8 mouse cellular contexts compared by ENCODE assay signal in genomic region chr5:65765635-65765911, GRCm38 (mm10). TPM values are rescaled to one million over a fixed set of nuclear protein-coding genes. Genes with fewer than 3 reads are reported as not detected.
DNase-seq lines count a peak whose midpoint lies in the region; ATAC-seq lines count a peak whose summit lies in the region.

No protein-coding gene starts in this region.

- no peaks in the 10 kb centered on the region for H3K9me3 ChIP-seq in liver, embryonic 11.5 days (ENCODE audit: control insufficient read depth, low read length)

- peaks cover 15% of the 10 kb centered on the region for H3K4me1 ChIP-seq in liver, embryonic 11.5 days (replicated peaks; ENCODE audit: control insufficient read depth, insufficient read depth, low read length)

- no peak overlapping the region for H3K27ac ChIP-seq in liver, embryonic 11.5 days (ENCODE audit: low read depth, low read length)

- H3K9ac ChIP-seq in liver, embryonic 11.5 days (ENCODE audit: low read depth, low read length): no peak overlapping the region

- 67% methylated on average over 5 of the region's 5 CpGs for WGBS in liver, embryonic 11.5 days

- H3K27me3 ChIP-seq in liver, embryonic 11.5 days (replicated peaks; ENCODE audit: control insufficient read depth, insufficient read depth, low read length): no peaks in the 10 kb centered on the region

- peak; percentile 10 for DNase-seq in cerebellum, adult 9-11 months
- no peak for DNase-seq in cerebellum, postnatal 36 days
- DNase-seq in thymus, postnatal 0 days (ENCODE audit: low spot score): peak; percentile 26
- no peak for DNase-seq in thymus, postnatal 10 days (ENCODE audit: low spot score in 2 of 2)
- no peak for DNase-seq in liver, embryonic 11.5 days (ENCODE audit: low spot score)
- no peak for DNase-seq in gastrocnemius, postnatal 36 days
- no peak for DNase-seq in left cerebral cortex, postnatal 4 days

- ATAC-seq in liver, embryonic 11.5 days (replicated peaks; ENCODE audit: low FRiP score): no peak
- ATAC-seq in activated CD4-positive, CD25-positive, alpha-beta regulatory T cell, adult 4 months: no peak

- H3K36me3 ChIP-seq in liver, embryonic 11.5 days (ENCODE audit: control insufficient read depth, insufficient read depth, low read length): no peaks in the 10 kb centered on the region

- peak overlapping the region; percentile 88 for H3K4me2 ChIP-seq in liver, embryonic 11.5 days

- intact Hi-C loops in gastrocnemius, postnatal 36 days (cut with DNase I): no loop called here
- intact Hi-C loops in left cerebral cortex, postnatal 4 days (cut with DNase I): no loop called here

- peak overlapping the region; percentile 93 for H3K4me3 ChIP-seq in liver, embryonic 11.5 days (ENCODE audit: low read depth, low read length)

RNA-seq across cellular contexts. Expression of gene N4bp2, which starts 2.3 kb away (rescaled TPM):
- polyA plus RNA-seq in thymus, postnatal 0 days (2015; fragmentation: Nextera tagmentation; extraction: Ambion mirVana): 23.6 and 26.9 TPM in 2 replicates
- 28.2 and 31.6 TPM in 2 replicates for polyA plus RNA-seq in liver, embryonic 11.5 days (2014; fragmentation: Nextera tagmentation; extraction: Ambion mirVana)
- 1 to 10 TPM; 6.5 to 9.1 TPM for total RNA-seq in gastrocnemius, postnatal 36 days (2021)
- 10 to 100 TPM in 1 of 2 experiments, 1 to 10 TPM in 1; 7.8 to 15.6 TPM for polyA plus RNA-seq in activated CD4-positive, CD25-positive, alpha-beta regulatory T cell, adult 4 months (2017; shearing (Covaris generic))
- total RNA-seq in left cerebral cortex, postnatal 4 days (2021): 10 to 100 TPM; 30.8 to 31.7 TPM

Comparison
In these comparisons a context has a peak if more than half of its experiments do, and no peak if none do; other contexts are left out.
1. DNase-seq: peak in cerebellum, adult 9-11 months (single experiment) and thymus, postnatal 0 days (single experiment); none in cerebellum, postnatal 36 days (0 of 2), thymus, postnatal 10 days (0 of 2), liver, embryonic 11.5 days (single experiment), gastrocnemius, postnatal 36 days (0 of 2) and left cerebral cortex, postnatal 4 days (single experiment).